Mouse (Mus musculus) embryo, embryonic 11 days (tissue): ENCODE measurements at regions not wholly inside any gene's neighbourhood (a gene's known extent, or its start where the extent isn't known, plus 50 kb on each side); places are given as distances from the start of the nearest gene placed in this dataset.

Experiments
- DNase-seq: peaks from one replicate; pipeline ENCODE4 v3.0.0-alpha.2; 2015

GRCm38 (mm10) chr4:28523343-28523742, 289.6 kb upstream of the Epha7 start:
- DNase-seq = peak; percentile 7

- DNase-seq = no peak
Observed at GRCm38 (mm10) chr4:28542218-28542617, 270.7 kb upstream of the Epha7 start.

GRCm38 (mm10) chr4:28542696-28543328, 270.1 kb upstream of the Epha7 start:
- no peak for DNase-seq

GRCm38 (mm10) chr4:28548231-28548836, 264.6 kb upstream of the Epha7 start:
- peak; percentile 56 for DNase-seq

GRCm38 (mm10) chr4:28571092-28571770, 241.7 kb upstream of the Epha7 start:
- DNase-seq = no peak

GRCm38 (mm10) chr4:28588745-28589530, 224.0 kb upstream of the Epha7 start:
- DNase-seq = peak; percentile 14
